Mouse (Mus musculus): ENCODE results near the gene H2-T23.
"Not testable (repeated sequence)": the region's sequence is repeated elsewhere in the genome, so short reads cannot be mapped to it uniquely, and the experiment has no call there.

H2-T23 gene

GRCm38 (mm10) chr17:36022922-36023321, 9.7 kb downstream of the H2-T23 start:
- no peak for DNase-seq

GRCm38 (mm10) chr17:36022098-36022497, 10.6 kb downstream of the H2-T23 start:
- DNase-seq: no peak

- DNase-seq: no peak
Measured at GRCm38 (mm10) chr17:36021309-36021708, 11.3 kb downstream of the H2-T23 start.

- peak in 1 of 2 experiments; percentile 17 for DNase-seq
Measured at GRCm38 (mm10) chr17:36020191-36021073, 12.2 kb downstream of the H2-T23 start, which contains the start of gene H2-T24. Gene H2-T24 (minus strand): TSS chr17:36020560.

GRCm38 (mm10) chr17:36019519-36019918, 13.1 kb downstream of the H2-T23 start:
- DNase-seq: no peak

- DNase-seq: no peak
Measured at GRCm38 (mm10) chr17:36018979-36019378, 13.7 kb downstream of the H2-T23 start.

- DNase-seq: no peak
Measured at GRCm38 (mm10) chr17:36017046-36017445, 15.6 kb downstream of the H2-T23 start.

- no peak for DNase-seq
Measured at GRCm38 (mm10) chr17:36014977-36015376, 17.7 kb downstream of the H2-T23 start.

- DNase-seq: not testable (repeated sequence)
Measured at GRCm38 (mm10) chr17:36004409-36004808, 28.2 kb downstream of the H2-T23 start.

GRCm38 (mm10) chr17:36003331-36003730, 29.3 kb downstream of the H2-T23 start:
- DNase-seq: no peak

- no peak for DNase-seq
Measured at GRCm38 (mm10) chr17:36001966-36002365, 30.7 kb downstream of the H2-T23 start.

- no peak for DNase-seq
Measured at GRCm38 (mm10) chr17:36001121-36001897, 31.3 kb downstream of the H2-T23 start.

- no peak for DNase-seq
Measured at GRCm38 (mm10) chr17:36000349-36000748, 32.3 kb downstream of the H2-T23 start.

GRCm38 (mm10) chr17:35999356-35999755, 33.3 kb downstream of the H2-T23 start:
- DNase-seq: no peak

- DNase-seq: no peak
Measured at GRCm38 (mm10) chr17:35998545-35999305, 33.9 kb downstream of the H2-T23 start.

GRCm38 (mm10) chr17:35997713-35998510, 34.7 kb downstream of the H2-T23 start:
- no peak for DNase-seq

- peak; percentile 98 to 99 for DNase-seq
Measured at GRCm38 (mm10) chr17:35996949-35997348, 35.7 kb downstream of the H2-T23 start.

- DNase-seq: no peak
Measured at GRCm38 (mm10) chr17:35994879-35995240, 37.8 kb downstream of the H2-T23 start.

- DNase-seq: peak; percentile 86
Measured at GRCm38 (mm10) chr17:35994175-35994878, 38.3 kb downstream of the H2-T23 start.

- peak; percentile 89 to 90 for DNase-seq
Measured at GRCm38 (mm10) chr17:35993675-35994074, 39.0 kb downstream of the H2-T23 start.

- no peak for DNase-seq
Measured at GRCm38 (mm10) chr17:35991781-35992180, 40.9 kb downstream of the H2-T23 start.

All from cerebellum, postnatal 10 days (tissue).